In genomic region chr6:52078530-52079340, GRCm38 (mm10) we compare ENCODE assay signal across 12 mouse cellular contexts.
DNase-seq lines count a peak whose midpoint lies in the region; ATAC-seq and TF ChIP-seq lines count a peak whose summit lies in the region.
"Had no signal": no experiment of that assay in that cellular context is flagged by ENCODE, and none has a peak within 500 bp of the region (broad histone marks: within the 10 kb centered on the region; RNA-seq: fewer than 3 reads in every experiment).

No protein-coding gene starts in this region.

- H3K27ac ChIP-seq in lung, embryonic 14.5 days (ENCODE audit: low read depth) = no peak overlapping the region
- no peak overlapping the region for H3K27ac ChIP-seq in lung, postnatal 0 days (ENCODE audit: low read length)
- H3K27ac ChIP-seq in embryonic facial prominence, embryonic 11.5 days (replicated peaks; ENCODE audit: low read depth, low read length) = no peak overlapping the region
- H3K27ac ChIP-seq in hindbrain, embryonic 16.5 days (ENCODE audit: low read depth, low read length) = no peak overlapping the region
- H3K27ac ChIP-seq in neural tube, embryonic 14.5 days (ENCODE audit: low read depth, low read length) = no peak overlapping the region
- H3K27ac ChIP-seq: layer of hippocampus, adult 2 months had no signal

- 0 out of 2 replicates have a peak, but pooled peaks cover 10% of the 10 kb centered on the region for H3K4me1 ChIP-seq in lung, embryonic 14.5 days (ENCODE audit: insufficient read depth)
- no peaks in the 10 kb centered on the region for H3K4me1 ChIP-seq in lung, postnatal 0 days (ENCODE audit: insufficient read depth, low read depth, low read length)
- peaks cover 2% of the 10 kb centered on the region; the same call in 1 of the 2 replicates for H3K4me1 ChIP-seq in embryonic facial prominence, embryonic 11.5 days (ENCODE audit: control insufficient read depth, insufficient read depth, low read length)
- H3K4me1 ChIP-seq in hindbrain, embryonic 16.5 days (ENCODE audit: control insufficient read depth, insufficient read depth, low read depth, low read length) = peaks cover 2% of the 10 kb centered on the region; the same call in 1 of the 2 replicates
- peaks cover 6% of the 10 kb centered on the region; the same call in 1 of the 2 replicates for H3K4me1 ChIP-seq in neural tube, embryonic 14.5 days (ENCODE audit: control insufficient read depth, insufficient read depth, low read length)

- TF ChIP-seq EP300 in lung, postnatal 0 days (IDR thresholded peaks at IDR 0.05) = no peak

- H3K27me3 ChIP-seq in lung, embryonic 14.5 days (ENCODE audit: insufficient read depth, low read length) = no peaks in the 10 kb centered on the region
- no peaks in the 10 kb centered on the region for H3K27me3 ChIP-seq in lung, postnatal 0 days (replicated peaks; ENCODE audit: insufficient read depth, low read length)
- no peaks in the 10 kb centered on the region for H3K27me3 ChIP-seq in embryonic facial prominence, embryonic 11.5 days (ENCODE audit: control insufficient read depth, insufficient read depth, low read length)
- no peaks in the 10 kb centered on the region for H3K27me3 ChIP-seq in hindbrain, embryonic 16.5 days (replicated peaks; ENCODE audit: control insufficient read depth, insufficient read depth, low read length)
- H3K27me3 ChIP-seq in neural tube, embryonic 14.5 days (ENCODE audit: control insufficient read depth, insufficient read depth, low read length) = no peaks in the 10 kb centered on the region

- H3K9ac ChIP-seq in lung, embryonic 14.5 days = no peak overlapping the region
- no peak overlapping the region for H3K9ac ChIP-seq in lung, postnatal 0 days (replicated peaks; ENCODE audit: low read depth)
- H3K9ac ChIP-seq in embryonic facial prominence, embryonic 11.5 days (replicated peaks; ENCODE audit: low read length) = no peak overlapping the region
- H3K9ac ChIP-seq in hindbrain, embryonic 16.5 days (ENCODE audit: low read depth, low read length) = no peak overlapping the region
- no peak overlapping the region for H3K9ac ChIP-seq in neural tube, embryonic 14.5 days (replicated peaks; ENCODE audit: low read depth, low read length)
- H3K9ac ChIP-seq: liver, postnatal 0 days had no signal

- no peak for TF ChIP-seq CTCF in lung, embryonic 14.5 days (IDR thresholded peaks at IDR 0.05; ENCODE audit: low read depth)
- TF ChIP-seq CTCF in lung, postnatal 0 days (IDR thresholded peaks at IDR 0.05) = no peak

- no peak overlapping the region for H3K4me3 ChIP-seq in lung, embryonic 14.5 days (ENCODE audit: low read depth, low read length)
- no peak overlapping the region for H3K4me3 ChIP-seq in lung, postnatal 0 days (ENCODE audit: low read depth, low read length)
- H3K4me3 ChIP-seq in embryonic facial prominence, embryonic 11.5 days (ENCODE audit: low read depth, low read length) = no peak overlapping the region
- H3K4me3 ChIP-seq in hindbrain, embryonic 16.5 days (ENCODE audit: low read length) = no peak overlapping the region
- H3K4me3 ChIP-seq in neural tube, embryonic 14.5 days (ENCODE audit: low read depth, low read length) = no peak overlapping the region
- H3K4me3 ChIP-seq: layer of hippocampus, adult 2 months had no signal

- H3K4me2 ChIP-seq in lung, embryonic 14.5 days = peak overlapping the region; percentile 19
- no peak overlapping the region for H3K4me2 ChIP-seq in lung, postnatal 0 days (replicated peaks; ENCODE audit: low read depth, low read length)
- peak overlapping the region; percentile 25; the same call in 1 of the 2 replicates for H3K4me2 ChIP-seq in embryonic facial prominence, embryonic 11.5 days (ENCODE audit: low read depth, low read length)
- H3K4me2 ChIP-seq in hindbrain, embryonic 16.5 days (ENCODE audit: low read length) = peak overlapping the region; percentile 32
- peak overlapping the region; percentile 32; the same call in 1 of the 2 replicates for H3K4me2 ChIP-seq in neural tube, embryonic 14.5 days (ENCODE audit: low read depth, low read length)

- ATAC-seq in lung, embryonic 14.5 days (ENCODE audit: insufficient read depth) = no peak
- ATAC-seq in lung, postnatal 0 days = no peak
- ATAC-seq in embryonic facial prominence, embryonic 11.5 days (replicated peaks; ENCODE audit: insufficient number of reproducible peaks, low FRiP score, low TSS enrichment, low read depth) = no peak
- no peak for ATAC-seq in hindbrain, embryonic 16.5 days
- ATAC-seq in neural tube, embryonic 14.5 days (ENCODE audit: low read depth) = no peak
- ATAC-seq: liver, postnatal 0 days had no signal

- H3K36me3 ChIP-seq in lung, embryonic 14.5 days (ENCODE audit: insufficient read depth) = no peaks in the 10 kb centered on the region
- H3K36me3 ChIP-seq in lung, postnatal 0 days (ENCODE audit: insufficient read depth, low read length) = no peaks in the 10 kb centered on the region
- H3K36me3 ChIP-seq in embryonic facial prominence, embryonic 11.5 days (replicated peaks; ENCODE audit: control insufficient read depth, insufficient read depth, low read depth, low read length) = no peaks in the 10 kb centered on the region
- H3K36me3 ChIP-seq in hindbrain, embryonic 16.5 days (ENCODE audit: control insufficient read depth, insufficient read depth, low read length) = no peaks in the 10 kb centered on the region
- no peaks in the 10 kb centered on the region for H3K36me3 ChIP-seq in neural tube, embryonic 14.5 days (ENCODE audit: control insufficient read depth, insufficient read depth, low read length)

- 37% methylated on average over 12 of the region's 12 CpGs for WGBS in lung, embryonic 14.5 days
- 47% methylated on average over 12 of the region's 12 CpGs for WGBS in lung, postnatal 0 days
- 14% methylated on average over 12 of the region's 12 CpGs for WGBS in embryonic facial prominence, embryonic 11.5 days
- WGBS in hindbrain, embryonic 16.5 days = 14% methylated on average over 12 of the region's 12 CpGs
- WGBS in neural tube, embryonic 14.5 days = 8% methylated on average over 12 of the region's 12 CpGs

- peak; percentile 37 for DNase-seq in lung, embryonic 14.5 days
- DNase-seq in lung, postnatal 0 days (ENCODE audit: low spot score) = no peak
- DNase-seq in embryonic facial prominence, embryonic 11.5 days (ENCODE audit: low spot score) = peak; percentile 43
- no peak for DNase-seq in frontal cortex, adult 2 months (ENCODE audit: extremely low spot score in 1 of 2, low spot score in 1 of 2)
- DNase-seq in liver = no peak
- no peak for DNase-seq in layer of hippocampus, postnatal 10 days (ENCODE audit: low spot score in 2 of 2)
- DNase-seq: heart, postnatal 36 days; liver, postnatal 0 days; spleen, adult 18-20 months had no signal

- H3K9me3 ChIP-seq in lung, embryonic 14.5 days (ENCODE audit: low read depth, low read length) = no peaks in the 10 kb centered on the region
- H3K9me3 ChIP-seq in lung, postnatal 0 days (ENCODE audit: low read length) = no peaks in the 10 kb centered on the region
- no peaks in the 10 kb centered on the region for H3K9me3 ChIP-seq in embryonic facial prominence, embryonic 11.5 days (replicated peaks; ENCODE audit: control insufficient read depth, low read length)
- H3K9me3 ChIP-seq in hindbrain, embryonic 16.5 days (ENCODE audit: control insufficient read depth, low read length) = no peaks in the 10 kb centered on the region
- no peaks in the 10 kb centered on the region for H3K9me3 ChIP-seq in neural tube, embryonic 14.5 days (ENCODE audit: control insufficient read depth, low read length)

Comparison
In these comparisons a context has a peak if more than half of its experiments do, and no peak if none do; other contexts are left out.
1. DNase-seq: peak in lung, embryonic 14.5 days (single experiment) and embryonic facial prominence, embryonic 11.5 days (single experiment); none in lung, postnatal 0 days (single experiment), frontal cortex, adult 2 months (0 of 2), liver (single experiment) and layer of hippocampus, postnatal 10 days (0 of 2).